Mouse (Mus musculus) CH12.LX (cell line): ENCODE data around the gene Ablim1. TPM values are rescaled to one million over a fixed set of nuclear protein-coding genes. Genes with fewer than 3 reads are reported as not detected.

ENCODE experiments used
- DNase-seq: peaks from one replicate; pipeline ENCODE4 v3.0.0-alpha.2; 2013; ENCODE audit errors: extremely low read depth
- H3K27ac ChIP-seq: 2 replicates; pipeline ENCODE4 v1.5.1; 2012; ENCODE audit warnings: low read depth, mild to moderate bottlenecking, control low read depth, moderate library complexity; ENCODE audit not compliant: insufficient read depth
- H3K27me3 ChIP-seq: replicated peaks from 2 replicates; pipeline ENCODE3; 2012; ENCODE audit warnings: inconsistent platforms
- H3K36me3 ChIP-seq, 2 experiments: replicated peaks in 1 of 2; 2 replicates each; pipeline versions ENCODE3 to v1.6.1; 2012; ENCODE audit warnings: inconsistent platforms in 1 of 2, low read length in 1 of 2, mild to moderate bottlenecking in 1 of 2, mixed read lengths in 1 of 2, moderate library complexity in 1 of 2; ENCODE audit not compliant: control insufficient read depth in 1 of 2, insufficient read depth in 1 of 2
- H3K4me1 ChIP-seq, 2 experiments: 2 replicates each; pipeline ENCODE4 v1.6.1; 2012; ENCODE audit warnings: inconsistent platforms in 1 of 2, moderate library complexity in 1 of 2; ENCODE audit not compliant: insufficient read depth in 2 of 2, control insufficient read depth in 1 of 2
- H3K4me2 ChIP-seq: 2 replicates; pipeline ENCODE4 v1.6.1; 2012; ENCODE audit warnings: low read depth, mild to moderate bottlenecking, control low read depth; ENCODE audit not compliant: poor library complexity, insufficient read depth, severe bottlenecking
- H3K4me3 ChIP-seq, 3 experiments: fragments of 150-350 bp in 1 of 3; sonication (generic) in 1 of 3; replicated peaks in 1 of 3; 2 replicates each; pipeline versions ENCODE3 to v1.5.1; 2011 to 2012; ENCODE audit warnings: low read depth in 2 of 3, low read length in 2 of 3, mild to moderate bottlenecking in 2 of 3, moderate library complexity in 2 of 3, control low read depth in 1 of 3, improper control_type of control experiment in 1 of 3, inconsistent platforms in 1 of 3, mixed read lengths in 1 of 3; ENCODE audit not compliant: poor library complexity in 1 of 3
- H3K79me2 ChIP-seq: replicated peaks from 2 replicates; pipeline ENCODE4 v1.6.1; 2012; ENCODE audit warnings: mild to moderate bottlenecking, moderate library complexity; ENCODE audit not compliant: control insufficient read depth, poor library complexity, insufficient read depth, severe bottlenecking; ENCODE audit errors: extremely low read depth
- H3K9ac ChIP-seq: 2 replicates; pipeline ENCODE4 v1.6.1; 2012; ENCODE audit warnings: low read depth, mild to moderate bottlenecking, control low read depth, moderate library complexity; ENCODE audit not compliant: insufficient read depth
- H3K9me3 ChIP-seq: replicated peaks from 2 replicates; pipeline ENCODE3; 2012; ENCODE audit warnings: low read length, inconsistent platforms, mixed read lengths
- CHD1 ChIP-seq: IDR thresholded peaks from 2 replicates; pipeline ENCODE4 v1.6.1; 2012; ENCODE audit warnings: low read depth, low read length, improper control_type of control experiment, inconsistent platforms
- CHD2 ChIP-seq: IDR thresholded peaks from 2 replicates; pipeline ENCODE4 v1.6.1; 2011; ENCODE audit warnings: low read length, improper control_type of control experiment
- CTCF ChIP-seq, 2 experiments: IDR thresholded peaks in 1 of 2; conservative IDR thresholded peaks in 1 of 2; 2 replicates each; pipeline ENCODE4 v1.5.1; 2011 to 2012; ENCODE audit warnings: low read depth in 2 of 2, low read length in 2 of 2, improper control_type of control experiment in 1 of 2, inconsistent platforms in 1 of 2, mild to moderate bottlenecking in 1 of 2, moderate library complexity in 1 of 2
- E2F4 ChIP-seq: IDR thresholded peaks from 2 replicates; pipeline ENCODE4 v1.6.1; 2011; ENCODE audit warnings: low read depth, low read length, improper control_type of control experiment; ENCODE audit not compliant: insufficient replicate concordance
- ELF1 ChIP-seq: IDR thresholded peaks from 2 replicates; pipeline ENCODE4 v1.6.1; 2014; ENCODE audit warnings: low read depth, mild to moderate bottlenecking, inconsistent platforms, low read length, improper control_type of control experiment
- ETS1 ChIP-seq: conservative IDR thresholded peaks from 2 replicates; pipeline ENCODE4 v1.6.1; 2012; ENCODE audit warnings: low read depth, mild to moderate bottlenecking, inconsistent platforms, low read length, improper control_type of control experiment, moderate library complexity
- GABPA ChIP-seq: IDR thresholded peaks from 2 replicates; pipeline ENCODE4 v1.6.1; 2012; ENCODE audit warnings: low read depth, low read length, improper control_type of control experiment, inconsistent platforms; ENCODE audit not compliant: insufficient replicate concordance
- IRF4 ChIP-seq: IDR thresholded peaks from 2 replicates; pipeline ENCODE4 v1.6.1; 2014; ENCODE audit warnings: low read depth, mild to moderate bottlenecking, inconsistent platforms, low read length, improper control_type of control experiment
- JUN ChIP-seq: IDR thresholded peaks from 2 replicates; pipeline ENCODE4 v1.6.1; 2011; ENCODE audit warnings: low read depth, mild to moderate bottlenecking, low read length, improper control_type of control experiment, moderate library complexity; ENCODE audit not compliant: insufficient read depth
- JUND ChIP-seq: conservative IDR thresholded peaks from 2 replicates; pipeline ENCODE4 v1.6.1; 2011; ENCODE audit warnings: low read depth, low read length, improper control_type of control experiment
- MAZ ChIP-seq: IDR thresholded peaks from 2 replicates; pipeline ENCODE4 v1.6.1; 2012; ENCODE audit warnings: low read depth, mild to moderate bottlenecking, inconsistent platforms, low read length, improper control_type of control experiment, moderate library complexity
- MYC ChIP-seq: IDR thresholded peaks from 2 replicates; pipeline ENCODE4 v1.6.1; 2011; ENCODE audit warnings: low read depth, mild to moderate bottlenecking, improper control_type of control experiment, low read length
- NELFE ChIP-seq: IDR thresholded peaks from 2 replicates; pipeline ENCODE4 v1.6.1; 2011; ENCODE audit warnings: low read depth, low read length, improper control_type of control experiment
- PAX5 ChIP-seq: IDR thresholded peaks from 2 replicates; pipeline ENCODE4 v1.6.1; 2012; ENCODE audit warnings: low read length, inconsistent platforms, mixed read lengths
- POLR2A ChIP-seq: IDR thresholded peaks from 2 replicates; pipeline ENCODE4 v1.6.1; 2011; ENCODE audit warnings: low read depth, mild to moderate bottlenecking, improper control_type of control experiment, low read length
- POLR2AphosphoS2 ChIP-seq: IDR thresholded peaks from 2 replicates; pipeline ENCODE4 v1.6.1; 2011; ENCODE audit warnings: low read depth, low read length, improper control_type of control experiment
- RCOR1 ChIP-seq: conservative IDR thresholded peaks from 2 replicates; pipeline ENCODE4 v1.6.1; 2012; ENCODE audit warnings: low read depth, mild to moderate bottlenecking, inconsistent platforms, low read length, improper control_type of control experiment
- SIN3A ChIP-seq: IDR thresholded peaks from 2 replicates; pipeline ENCODE4 v1.6.1; 2012; ENCODE audit warnings: low read length, improper control_type of control experiment, inconsistent platforms
- TBP ChIP-seq: conservative IDR thresholded peaks from 2 replicates; pipeline ENCODE4 v1.6.1; 2011; ENCODE audit warnings: low read depth, low read length, improper control_type of control experiment
- TCF12 ChIP-seq: IDR thresholded peaks from 2 replicates; pipeline ENCODE4 v1.6.1; 2014; ENCODE audit warnings: low read depth, mild to moderate bottlenecking, inconsistent platforms, low read length, improper control_type of control experiment
- USF1 ChIP-seq: IDR thresholded peaks from 2 replicates; pipeline ENCODE4 v1.6.1; 2014; ENCODE audit warnings: low read depth, mild to moderate bottlenecking, inconsistent platforms, low read length, improper control_type of control experiment
- USF2 ChIP-seq: conservative IDR thresholded peaks from 2 replicates; pipeline ENCODE4 v1.6.1; 2011; ENCODE audit warnings: low read depth, low read length, improper control_type of control experiment
- ZC3H11A ChIP-seq: IDR thresholded peaks from 2 replicates; pipeline ENCODE4 v1.6.1; 2012; ENCODE audit warnings: low read depth, mild to moderate bottlenecking, inconsistent platforms, low read length, improper control_type of control experiment
- dilution Hi-C: fragments of 300-500 bp; cut with MboI; formaldehyde crosslinking; loops from 2 replicates; pipeline ENCODE4 v1.14.3; 2020; ENCODE audit warnings: low sequenced_read_pairs; ENCODE audit not compliant: extremely low pct_unique_long_range_greater_than_20kb, extremely low pct_ligation_motif_present
- in situ Hi-C: fragments of 300-500 bp; cut with MboI; formaldehyde crosslinking; loops from 3 replicates; pipeline ENCODE4 v1.14.3; 2019; ENCODE audit warnings: low sequenced_read_pairs, low pct_ligation_motif_present, low pct_unique_long_range_greater_than_20kb, mixed read lengths
- polyA plus RNA-seq: library from polyadenylated mRNA; unstranded; fragments of >175 nt; gene quantifications from 2 replicates; pipeline ENCODE4 v1.2.1, GENCODE M21; 2012; ENCODE audit warnings: low read depth; ENCODE audit not compliant: insufficient read length
- total RNA-seq, 2 experiments: library from RNA; depleted of rRNA; stranded (reverse); fragments of 300-350 nt in 1 of 2; fragments of >200 nt in 1 of 2; gene quantifications; 2 replicates each; pipeline ENCODE4 v1.2.3; 2012 to 2014

Ablim1 gene
- total and polyA plus RNA-seq, 3 experiments, result 0.85 to 2.4 (median 2.0) TPM

- Histone ChIP-seq H3K9ac (no peak overlapping the region), H3K79me2 (no peaks in the 10 kb centered on the region), H3K4me3 (no peak overlapping the region)
- dilution Hi-C loops, result no loop called here
- TF ChIP-seq ELF1, result no peak
- TF ChIP-seq CHD2, result no peak
- no peak for TF ChIP-seq USF1
- TF ChIP-seq IRF4, result no peak
- TF ChIP-seq MYC, result no peak
- TF ChIP-seq ETS1, result no peak
- TF ChIP-seq RCOR1, result no peak
- no peak for TF ChIP-seq TCF12
- TF ChIP-seq NELFE, result no peak
- TF ChIP-seq POLR2A, result no peak
- TF ChIP-seq JUND, result no peak
- TF ChIP-seq GABPA, result no peak
- no peak for TF ChIP-seq POLR2AphosphoS2
- TF ChIP-seq CTCF (conservative IDR thresholded peaks at IDR 0.05 in 1 of 2, IDR thresholded peaks at IDR 0.05 in 1 of 2; ENCODE audit: low read depth in 2 of 2, low read length in 2 of 2), result no peak
- no peak for TF ChIP-seq JUN
- TF ChIP-seq TBP, result no peak
- no peak for TF ChIP-seq ZC3H11A
- TF ChIP-seq E2F4, result no peak
- TF ChIP-seq USF2, result no peak
- TF ChIP-seq MAZ, result no peak
- TF ChIP-seq, all 38 proteins: peak for 0
- in situ Hi-C loops, result no loop called here
- H3K4me1 ChIP-seq, result peaks cover 0 to 42% of the 10 kb centered on the region in 2 experiments; a peak in 3 of 4 replicates
- H3K27ac ChIP-seq, result no peak overlapping the region
- no peaks in the 10 kb centered on the region for H3K36me3 ChIP-seq
- H3K9me3 ChIP-seq, result no peaks in the 10 kb centered on the region
- DNase-seq, result no peak
- peaks cover 1% of the 10 kb centered on the region for H3K27me3 ChIP-seq
- no peak overlapping the region; the same call in 1 of the 2 replicates for H3K4me2 ChIP-seq
Measured at GRCm38 (mm10) chr19:57093698-57094004, 221.1 kb downstream of the Ablim1 start.

GRCm38 (mm10) chr19:57092958-57093697 is 221.6 kb downstream of the Ablim1 start:
- no peak overlapping the region for H3K9ac ChIP-seq
- peaks cover 1% of the 10 kb centered on the region for H3K27me3 ChIP-seq
- TF ChIP-seq PAX5 (no peak), NELFE (no peak), CHD1 (no peak), ZC3H11A (no peak), SIN3A (no peak)
- in situ Hi-C loops, result no loop called here
- H3K4me3 ChIP-seq, result no peak overlapping the region
- H3K4me1 ChIP-seq, result peaks cover 2 to 48% of the 10 kb centered on the region in 2 experiments; a peak in 3 of 4 replicates
- H3K9me3 ChIP-seq, result no peaks in the 10 kb centered on the region
- H3K27ac ChIP-seq, result no peak overlapping the region
- H3K79me2 ChIP-seq, result no peaks in the 10 kb centered on the region
- no peak for DNase-seq
- H3K36me3 ChIP-seq, result no peaks in the 10 kb centered on the region
- no peak overlapping the region; the same call in 1 of the 2 replicates for H3K4me2 ChIP-seq
- dilution Hi-C loops, result no loop called here
